In genomic region chr2:101715650-101716323, GRCm38 (mm10) we compare ENCODE assay signal across 8 mouse cellular contexts. TPM values are rescaled to one million over a fixed set of nuclear protein-coding genes. Genes with fewer than 3 reads are reported as not detected.
A peak's percentile ranks its signal among the peaks of the same experiment; 100 is the strongest.
DNase-seq lines count a peak whose midpoint lies in the region; ATAC-seq and TF ChIP-seq lines count a peak whose summit lies in the region.
"Had no signal": no experiment of that assay in that cellular context is flagged by ENCODE, and none has a peak within 500 bp of the region (broad histone marks: within the 10 kb centered on the region; RNA-seq: fewer than 3 reads in every experiment).

No protein-coding gene starts in this region.

- no peak overlapping the region for H3K27ac ChIP-seq in layer of hippocampus, adult 2 months
- no peak overlapping the region for H3K27ac ChIP-seq in MEL (ENCODE audit: control insufficient read depth, low read depth, low read length)
- no peak overlapping the region for H3K27ac ChIP-seq in liver, embryonic 14.5 days
- H3K27ac ChIP-seq: midbrain, embryonic 12.5 days had no signal

- no peak overlapping the region for H3K9ac ChIP-seq in MEL (ENCODE audit: control insufficient read depth, low read depth, low read length, poor library complexity, severe bottlenecking)
- no peak overlapping the region for H3K9ac ChIP-seq in liver, embryonic 14.5 days (replicated peaks)
- H3K9ac ChIP-seq: midbrain, embryonic 12.5 days had no signal

- no peak overlapping the region for H3K4me3 ChIP-seq in layer of hippocampus, adult 2 months
- no peak overlapping the region for H3K4me3 ChIP-seq in MEL (ENCODE audit: control insufficient read depth in 1 of 2, insufficient read depth in 1 of 2, low read depth in 2 of 2, low read length in 2 of 2)
- no peak overlapping the region for H3K4me3 ChIP-seq in liver, embryonic 14.5 days (ENCODE audit: insufficient read depth in 1 of 2, low read depth in 2 of 2, low read length in 2 of 2)
- H3K4me3 ChIP-seq: midbrain, embryonic 12.5 days had no signal

- TF ChIP-seq EP300 in MEL (IDR thresholded peaks at IDR 0.05; ENCODE audit: low read depth in 1 of 2, low read length in 2 of 2): no peak
- TF ChIP-seq EP300 in liver, embryonic 14.5 days (IDR thresholded peaks at IDR 0.05; ENCODE audit: low read depth): no peak

- H3K79me2 ChIP-seq in MEL (ENCODE audit: control insufficient read depth, insufficient read depth, low read length, poor library complexity): no peaks in the 10 kb centered on the region

- TF ChIP-seq CTCF in layer of hippocampus, adult 2 months (conservative IDR thresholded peaks at IDR 0.05): peak; percentile 76
- peak; percentile 59 to 80 (median 73) for TF ChIP-seq CTCF in MEL (IDR thresholded peaks at IDR 0.05 in 2 of 3, conservative IDR thresholded peaks at IDR 0.05 in 1 of 3; ENCODE audit: control insufficient read depth in 1 of 3, insufficient read depth in 1 of 3, low read depth in 2 of 3, low read length in 3 of 3, poor library complexity in 1 of 3, severe bottlenecking in 1 of 3)
- TF ChIP-seq CTCF in brain, embryonic 14.5 days (IDR thresholded peaks at IDR 0.05; ENCODE audit: borderline replicate concordance, extremely low read depth, insufficient read depth, insufficient read length): peak; percentile 41; the same call in 1 of the 2 replicates
- TF ChIP-seq CTCF in liver, embryonic 14.5 days (IDR thresholded peaks at IDR 0.05; ENCODE audit: low read depth): peak; percentile 63

- H3K36me3 ChIP-seq in MEL (ENCODE audit: control insufficient read depth in 1 of 2, insufficient read depth in 2 of 2, low read length in 2 of 2): no peaks in the 10 kb centered on the region
- no peaks in the 10 kb centered on the region for H3K36me3 ChIP-seq in liver, embryonic 14.5 days (replicated peaks; ENCODE audit: control insufficient read depth, insufficient read depth, low read depth)

- no peak for TF ChIP-seq POLR2A in MEL (IDR thresholded peaks at IDR 0.05; ENCODE audit: control insufficient read depth in 1 of 2, insufficient read depth in 1 of 2, low read depth in 1 of 2, low read length in 2 of 2, poor library complexity in 1 of 2)
- TF ChIP-seq POLR2A in brain, embryonic 14.5 days (IDR thresholded peaks at IDR 0.05; ENCODE audit: borderline replicate concordance, extremely low read depth, insufficient read depth, insufficient read length, poor library complexity, severe bottlenecking): no peak

- 0 out of 4 replicates have a peak, but pooled peaks cover 0 to 2% of the 10 kb centered on the region in 2 experiments for H3K4me1 ChIP-seq in MEL (ENCODE audit: control insufficient read depth in 1 of 2, insufficient read depth in 2 of 2, low read length in 2 of 2)
- no peaks in the 10 kb centered on the region; a peak in 1 of 4 replicates for H3K4me1 ChIP-seq in liver, embryonic 14.5 days (replicated peaks; ENCODE audit: control insufficient read depth in 2 of 2, insufficient read depth in 2 of 2, low read length in 1 of 2)
- H3K4me1 ChIP-seq: midbrain, embryonic 12.5 days had no signal

- DNase-seq in layer of hippocampus, adult 2 months (ENCODE audit: low spot score in 2 of 2): peak in 1 of 2 experiments; percentile 33
- DNase-seq in layer of hippocampus, postnatal 14 days (ENCODE audit: low spot score in 2 of 2): no peak
- peak; percentile 67 for DNase-seq in MEL (ENCODE audit: low read depth, low spot score)
- no peak for DNase-seq in brain, embryonic 14.5 days (ENCODE audit: low read depth)
- DNase-seq in liver, embryonic 14.5 days (ENCODE audit: low read depth in 3 of 3, low spot score in 3 of 3): peak in 1 of 3 experiments; percentile 12
- DNase-seq in spleen, adult 18-20 months: peak; percentile 17 to 69
- DNase-seq in layer of hippocampus, adult 8-10 months (ENCODE audit: low spot score in 2 of 2): no peak

- H3K27me3 ChIP-seq in MEL (ENCODE audit: control insufficient read depth in 1 of 2, insufficient read depth in 2 of 2, low read length in 2 of 2): peaks cover 0 to 8% of the 10 kb centered on the region in 2 experiments; a peak in 3 of 4 replicates
- H3K27me3 ChIP-seq in liver, embryonic 14.5 days (ENCODE audit: control insufficient read depth, insufficient read depth, low read length): no peaks in the 10 kb centered on the region
- H3K27me3 ChIP-seq: midbrain, embryonic 12.5 days had no signal

- peak; percentile 39 for TF ChIP-seq RAD21 in MEL (IDR thresholded peaks at IDR 0.05; ENCODE audit: low read depth, low read length)

- no peak for ATAC-seq in liver, embryonic 14.5 days (ENCODE audit: insufficient read depth)

- WGBS in liver, embryonic 14.5 days (ENCODE audit: insufficient replicate concordance): 53% methylated on average over 8 of the region's 8 CpGs

- H3K9me3 ChIP-seq in MEL (replicated peaks; ENCODE audit: insufficient read depth, low read length): no peaks in the 10 kb centered on the region
- no peaks in the 10 kb centered on the region for H3K9me3 ChIP-seq in liver, embryonic 14.5 days (ENCODE audit: control insufficient read depth, low read length)
- H3K9me3 ChIP-seq: midbrain, embryonic 12.5 days had no signal

- no peak overlapping the region for H3K4me2 ChIP-seq in liver, embryonic 14.5 days (ENCODE audit: low read depth)
- H3K4me2 ChIP-seq: midbrain, embryonic 12.5 days had no signal

TF ChIP-seq in MEL, 35 proteins besides CTCF, POLR2A, EP300 and RAD21:
- TF ChIP-seq ELF1 (IDR thresholded peaks at IDR 0.05; ENCODE audit: low read depth, low read length) (no peak), MAX (IDR thresholded peaks at IDR 0.05; ENCODE audit: low read length) (no peak), SMC3 (IDR thresholded peaks at IDR 0.05; ENCODE audit: low read depth, low read length) (peak; percentile 63), NRF1 (IDR thresholded peaks at IDR 0.05; ENCODE audit: insufficient read depth, low read depth, low read length, poor library complexity, severe bottlenecking) (no peak), BHLHE40 (IDR thresholded peaks at IDR 0.05; ENCODE audit: borderline replicate concordance, low read depth, low read length) (no peak), JUND (IDR thresholded peaks at IDR 0.05; ENCODE audit: low read depth, low read length) (no peak), SIN3A (IDR thresholded peaks at IDR 0.05; ENCODE audit: low read length) (no peak), USF1 (IDR thresholded peaks at IDR 0.05; ENCODE audit: low read depth, low read length) (no peak), E2F4 (IDR thresholded peaks at IDR 0.05; ENCODE audit: borderline replicate concordance, low read depth, low read length) (no peak), CHD1 (IDR thresholded peaks at IDR 0.05; ENCODE audit: low read depth, low read length) (no peak), TCF12 (IDR thresholded peaks at IDR 0.05; ENCODE audit: low read depth, low read length) (no peak), TBP (IDR thresholded peaks at IDR 0.05; ENCODE audit: low read depth, low read length) (no peak), CHD2 (IDR thresholded peaks at IDR 0.05; ENCODE audit: low read length) (no peak), MEF2A (IDR thresholded peaks at IDR 0.05; ENCODE audit: extremely low read depth, insufficient replicate concordance, low read depth, low read length, poor library complexity, severe bottlenecking) (no peak), ZC3H11A (IDR thresholded peaks at IDR 0.05; ENCODE audit: low read depth, low read length) (peak; percentile 40; the same call in 1 of the 2 replicates)
TF ChIP-seq in MEL: peak in this region for 2.

RNA-seq across cellular contexts. Expression of gene Traf6, which starts 37.6 kb away (rescaled TPM):
- total RNA-seq in layer of hippocampus, adult 2 months (2021): 10 to 100 TPM; 14.1 to 16.8 TPM
- 10 to 100 TPM; 12.5 to 12.8 TPM for total RNA-seq in layer of hippocampus, postnatal 14 days (2021)
- total RNA-seq in MEL (2012; rRNA removed): 11.8 and 12.7 TPM in 2 replicates
- 10 to 100 TPM in 1 of 2 experiments, not detected in 1; 18.0 TPM for polyA plus RNA-seq in MEL (2012; ENCODE audit: insufficient read depth in 1 of 2, insufficient read length in 2 of 2, low read depth in 1 of 2, low replicate concordance in 2 of 2, missing spikeins in 1 of 2)
- polyA plus RNA-seq in brain, embryonic 14.5 days (2012; rRNA removed): 15.1 and 15.9 TPM in 2 replicates
- 2.7 and 3.3 TPM in 2 replicates for polyA plus RNA-seq in liver, embryonic 14.5 days (2012; rRNA removed)
- 4.5 and 5.3 TPM in 2 replicates for polyA plus RNA-seq in liver, embryonic 14.5 days (2014; fragmentation: Nextera tagmentation; extraction: Ambion mirVana)
- 10 to 100 TPM; 15.4 to 17.1 (median 16.4) TPM for total RNA-seq in layer of hippocampus, adult 8-10 months (2022)

Comparison
In these comparisons a context has a peak if more than half of its experiments do, and no peak if none do; other contexts are left out.
1. DNase-seq: peak in MEL (single experiment) and spleen, adult 18-20 months (2 of 2); none in layer of hippocampus, postnatal 14 days (0 of 2), brain, embryonic 14.5 days (single experiment) and layer of hippocampus, adult 8-10 months (0 of 2).
2. Peak in every context shown above with its lines, with median percentiles within 50 percentile points of each other: CTCF ChIP-seq.